Mouse (Mus musculus) kidney, adult 9 months (tissue): ENCODE results near the gene Gucy2c.
"Not testable (repeated sequence)": the region's sequence is repeated elsewhere in the genome, so short reads cannot be mapped to it uniquely, and the experiment has no call there.

Experiments
- DNase-seq: peaks from one replicate; pipeline ENCODE4 v3.0.0; 2022

Gucy2c gene

GRCm38 (mm10) chr6:136803093-136803738 is 21.7 kb upstream of the Gucy2c start:
- DNase-seq: no peak

- DNase-seq: no peak
Measured at GRCm38 (mm10) chr6:136801274-136801673, 19.7 kb upstream of the Gucy2c start.

- no peak for DNase-seq
Measured at GRCm38 (mm10) chr6:136800710-136801109, 19.1 kb upstream of the Gucy2c start.

- DNase-seq: not testable (repeated sequence)
Measured at GRCm38 (mm10) chr6:136797874-136798693, 16.5 kb upstream of the Gucy2c start.

- DNase-seq: no peak
Measured at GRCm38 (mm10) chr6:136795850-136796249, 14.3 kb upstream of the Gucy2c start.

GRCm38 (mm10) chr6:136795110-136795509 is 13.5 kb upstream of the Gucy2c start:
- DNase-seq: no peak

GRCm38 (mm10) chr6:136793831-136794525 is 12.4 kb upstream of the Gucy2c start:
- DNase-seq: no peak

- DNase-seq: no peak
Measured at GRCm38 (mm10) chr6:136792884-136793758, 11.6 kb upstream of the Gucy2c start.

- peak; percentile 57 for DNase-seq
Measured at GRCm38 (mm10) chr6:136789391-136789971, 7.9 kb upstream of the Gucy2c start.

- DNase-seq: no peak
Measured at GRCm38 (mm10) chr6:136782761-136783160, 1.2 kb upstream of the Gucy2c start.

GRCm38 (mm10) chr6:136782146-136782545 is 581 bp upstream of the Gucy2c start:
- DNase-seq: no peak

- peak; percentile 19 for DNase-seq
Measured at GRCm38 (mm10) chr6:136776392-136776791, 5.2 kb downstream of the Gucy2c start.

GRCm38 (mm10) chr6:136769859-136770258 is 11.7 kb downstream of the Gucy2c start:
- no peak for DNase-seq

- DNase-seq: no peak
Measured at GRCm38 (mm10) chr6:136769143-136769542, 12.4 kb downstream of the Gucy2c start.

- DNase-seq: no peak
Measured at GRCm38 (mm10) chr6:136763912-136764311, 17.7 kb downstream of the Gucy2c start.

- no peak for DNase-seq
Measured at GRCm38 (mm10) chr6:136750567-136750966, 31.0 kb downstream of the Gucy2c start.

GRCm38 (mm10) chr6:136745586-136745985 is 36.0 kb downstream of the Gucy2c start:
- no peak for DNase-seq

- no peak for DNase-seq
Measured at GRCm38 (mm10) chr6:136743729-136744128, 37.8 kb downstream of the Gucy2c start.

- peak; percentile 91 for DNase-seq
Measured at GRCm38 (mm10) chr6:136742352-136743118, 39.0 kb downstream of the Gucy2c start.

GRCm38 (mm10) chr6:136741281-136741680 is 40.3 kb downstream of the Gucy2c start:
- DNase-seq: no peak

- no peak for DNase-seq
Measured at GRCm38 (mm10) chr6:136735766-136736165, 45.8 kb downstream of the Gucy2c start.
